Mouse (Mus musculus): ENCODE results near the gene Blvrb.
A peak's percentile ranks its signal among the peaks of the same experiment; 100 is the strongest.
"Not testable (repeated sequence)": the region's sequence is repeated elsewhere in the genome, so short reads cannot be mapped to it uniquely, and the experiment has no call there.

Blvrb gene

DNA sequence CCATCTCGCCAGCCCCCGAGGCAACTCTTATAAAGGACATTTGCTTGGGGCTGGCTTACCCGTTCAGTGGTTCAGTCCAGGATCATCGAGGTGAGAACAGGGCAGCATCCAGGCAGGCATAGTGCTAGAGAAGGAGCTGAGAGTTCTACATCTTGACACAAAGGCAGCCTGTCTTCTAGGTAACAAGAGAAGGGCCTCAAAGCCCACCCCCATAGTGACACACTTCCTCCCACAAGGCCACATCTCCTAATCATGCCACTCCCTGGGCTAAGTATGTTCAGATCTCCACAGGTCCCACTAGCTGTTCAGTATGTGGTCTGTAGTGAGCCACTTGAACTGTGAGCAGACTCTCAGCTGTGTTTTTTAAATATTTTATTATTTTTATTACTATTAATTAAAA, 36.1 kb downstream of the Blvrb start:
- no peak for ATAC-seq (ENCODE audit: low TSS enrichment)

DNA sequence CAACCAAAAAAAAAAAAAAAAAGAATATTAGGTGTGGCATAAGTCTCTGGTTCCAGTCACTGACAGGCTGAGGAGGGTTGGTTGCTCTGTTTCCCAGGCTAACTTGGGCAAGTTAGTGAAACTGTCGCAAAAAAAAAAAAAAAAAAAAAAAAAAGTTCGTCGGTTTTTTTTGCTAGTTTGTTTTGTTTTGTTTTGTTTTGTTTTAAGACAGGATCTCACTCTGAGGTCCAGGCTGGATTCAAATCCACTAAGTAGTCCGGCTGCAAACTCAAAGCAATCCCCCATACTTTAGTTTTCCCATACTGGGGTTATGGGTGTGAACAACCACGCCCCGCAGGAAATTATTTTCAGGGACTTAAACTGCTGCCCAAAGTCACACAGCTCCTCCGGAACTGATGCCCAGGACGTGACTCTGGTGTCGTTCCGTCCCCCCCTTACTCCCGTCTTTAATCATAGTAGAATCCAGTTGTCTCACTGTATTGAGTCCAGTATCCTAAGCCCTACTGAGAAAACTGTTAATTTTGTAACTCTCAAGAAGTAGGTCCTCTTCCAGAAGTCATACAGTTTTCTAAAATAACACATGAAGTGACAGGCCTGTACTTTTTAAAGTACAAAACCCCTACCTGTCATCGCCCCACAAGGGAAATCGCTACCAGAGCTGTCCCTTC, 38.5 kb downstream of the Blvrb start:
- ATAC-seq (ENCODE audit: low TSS enrichment), result peak; percentile 1; the same call in 1 of the 2 replicates

DNA sequence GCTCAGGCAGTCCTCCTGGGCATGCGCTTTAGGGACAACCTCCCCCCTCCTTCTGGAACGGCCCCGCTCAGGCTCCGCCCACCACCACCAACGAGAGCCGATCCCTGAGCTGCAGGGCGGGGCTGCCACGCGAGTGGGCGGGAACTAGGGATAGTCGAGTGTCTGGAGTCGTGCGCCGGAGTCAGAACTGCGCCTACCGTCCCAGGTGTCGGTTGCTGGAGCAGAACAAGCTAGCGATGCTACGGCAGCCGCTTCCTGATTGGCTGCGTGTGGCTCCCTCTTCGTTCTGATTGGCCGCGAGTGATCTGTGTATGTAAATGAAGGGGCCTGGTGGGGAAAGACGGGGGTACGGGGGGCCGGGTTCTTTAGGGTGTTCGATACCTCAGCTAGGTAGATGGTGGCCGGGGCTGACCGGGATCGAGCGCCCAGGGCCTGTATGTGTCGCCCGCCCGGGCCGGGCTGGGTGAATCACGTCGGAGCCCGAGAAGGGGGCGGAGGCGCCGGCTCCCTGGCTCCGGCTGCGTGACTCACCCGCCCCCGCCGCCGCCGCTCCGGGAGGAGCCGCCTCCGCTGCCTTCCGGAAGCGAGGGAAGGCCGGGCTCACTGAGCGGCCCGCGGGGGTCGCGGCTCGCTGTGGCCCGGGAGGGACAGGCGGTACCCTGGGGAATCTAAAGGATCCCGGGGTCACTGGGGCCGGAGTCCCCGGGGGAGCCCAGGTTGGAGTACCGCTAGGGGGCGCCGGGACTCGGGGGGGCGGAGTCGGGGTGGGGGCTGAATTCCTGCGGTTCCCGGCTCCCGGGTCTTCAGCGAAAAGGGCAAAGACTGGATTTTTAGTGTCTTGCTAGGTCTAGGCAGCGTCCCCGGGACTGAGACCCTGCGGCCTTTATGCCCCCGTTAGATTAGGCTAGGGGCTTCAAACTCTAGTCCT, 39.3 kb downstream of the Blvrb start, which contains the start of gene Sertad1:
Gene Sertad1 (plus strand): TSS at position 141 of the 928 bp plus-strand sequence.
- peak; percentile 81 for ATAC-seq (ENCODE audit: low TSS enrichment)

DNA sequence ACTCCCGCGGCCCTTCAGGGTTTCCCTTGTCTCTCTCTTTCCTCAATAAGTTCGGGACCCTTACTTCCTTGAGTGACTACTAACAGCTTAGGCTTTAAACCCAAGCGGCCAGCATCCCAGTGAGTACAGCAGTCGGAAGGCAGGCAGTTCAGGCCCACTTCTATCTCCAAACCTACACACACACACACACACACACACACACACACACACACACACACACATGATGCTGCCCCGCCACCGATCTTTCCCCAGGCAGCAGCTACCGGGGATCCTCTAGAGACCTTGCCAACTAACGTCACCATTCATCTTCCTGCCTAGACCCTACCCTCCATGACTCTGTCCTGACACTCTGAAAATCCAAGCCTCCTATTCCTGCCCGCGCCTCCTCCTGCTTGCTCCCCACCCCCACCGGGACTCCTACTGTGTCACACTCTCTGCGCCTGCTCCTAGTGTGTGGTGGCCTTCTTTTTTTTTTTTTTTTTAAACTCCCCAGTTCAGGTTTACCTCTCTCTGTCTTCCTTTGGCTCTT, 40.0 kb downstream of the Blvrb start:
- ATAC-seq (ENCODE audit: low TSS enrichment), result no peak

DNA sequence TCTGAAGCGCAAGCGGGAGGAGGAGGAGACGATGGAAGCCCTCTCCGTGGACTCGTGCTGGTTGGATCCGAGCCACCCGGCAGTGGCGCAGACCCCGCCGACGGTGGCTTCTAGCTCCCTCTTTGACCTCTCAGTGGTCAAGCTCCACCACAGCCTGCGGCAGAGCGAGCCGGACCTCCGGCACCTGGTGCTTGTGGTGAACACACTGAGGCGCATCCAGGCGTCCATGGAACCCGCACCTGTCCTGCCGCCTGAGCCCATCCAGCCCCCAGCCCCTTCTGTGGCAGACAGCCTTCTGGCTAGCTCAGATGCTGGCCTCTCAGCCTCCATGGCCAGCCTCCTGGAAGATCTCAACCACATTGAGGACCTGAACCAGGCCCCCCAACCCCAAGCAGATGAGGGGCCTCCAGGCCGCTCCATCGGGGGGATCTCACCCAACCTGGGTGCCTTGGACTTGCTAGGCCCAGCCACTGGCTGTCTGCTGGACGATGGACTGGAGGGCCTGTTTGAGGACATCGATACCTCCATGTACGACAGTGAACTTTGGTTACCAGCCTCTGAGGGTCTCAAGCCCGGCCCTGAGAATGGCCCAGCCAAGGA, 41.6 kb downstream of the Blvrb start:
- no peak for ATAC-seq (ENCODE audit: low TSS enrichment)

DNA sequence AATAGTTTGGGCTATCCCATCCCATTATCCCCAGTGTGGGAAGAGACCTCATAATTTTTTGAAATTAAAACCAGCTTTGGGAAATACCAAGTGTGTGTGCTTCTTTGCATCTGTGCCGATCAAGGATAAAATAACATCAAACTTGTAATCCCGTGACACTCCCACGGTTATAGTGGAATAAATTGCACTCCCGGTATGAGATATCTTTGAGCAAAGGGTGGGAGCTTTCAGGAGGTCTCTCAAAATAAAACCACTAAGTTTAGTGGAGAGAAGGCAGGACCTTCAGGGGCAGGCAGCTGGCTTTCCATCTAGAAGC, 42.4 kb downstream of the Blvrb start:
- ATAC-seq (ENCODE audit: low TSS enrichment), result no peak

DNA sequence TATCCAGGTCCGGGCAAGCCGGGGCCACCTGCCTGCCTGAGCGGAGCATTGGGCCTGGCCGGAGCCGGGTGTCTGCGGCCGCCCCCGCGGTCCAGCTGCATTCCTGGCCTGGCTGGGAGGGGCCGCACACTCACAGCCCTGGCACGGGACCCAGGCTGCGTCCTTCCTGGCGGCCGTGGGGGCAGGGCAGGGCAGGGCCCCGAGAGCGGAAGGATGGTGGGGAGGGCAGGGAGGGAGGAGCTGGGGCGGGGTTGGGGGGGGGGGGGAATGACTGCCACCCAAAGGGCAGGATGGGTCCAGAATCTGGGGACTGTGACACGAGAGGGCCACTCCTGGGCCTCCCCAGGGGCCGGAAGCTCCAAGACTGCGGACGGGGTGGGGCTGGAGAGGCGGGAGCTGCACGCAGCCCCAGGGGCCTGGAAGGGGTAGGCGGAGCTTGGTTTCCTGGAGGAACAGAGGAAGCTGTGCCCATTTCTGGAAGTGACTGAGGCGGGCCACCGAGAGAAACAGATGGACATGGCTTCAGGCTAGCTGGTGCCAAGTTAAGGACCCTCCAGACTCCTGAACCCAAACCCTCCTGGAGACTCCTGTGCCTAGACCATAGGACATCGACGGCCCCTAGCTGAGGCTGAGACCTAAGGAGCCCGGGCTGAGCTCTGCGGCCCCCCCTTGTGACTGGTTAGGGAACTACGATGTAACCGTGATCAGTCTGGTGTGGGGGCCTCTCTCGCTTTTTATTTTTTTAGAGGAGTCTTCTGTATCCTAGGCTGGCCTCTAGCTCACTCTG, 43.0 kb downstream of the Blvrb start:
- ATAC-seq (ENCODE audit: low TSS enrichment), result peak; percentile 60

DNA sequence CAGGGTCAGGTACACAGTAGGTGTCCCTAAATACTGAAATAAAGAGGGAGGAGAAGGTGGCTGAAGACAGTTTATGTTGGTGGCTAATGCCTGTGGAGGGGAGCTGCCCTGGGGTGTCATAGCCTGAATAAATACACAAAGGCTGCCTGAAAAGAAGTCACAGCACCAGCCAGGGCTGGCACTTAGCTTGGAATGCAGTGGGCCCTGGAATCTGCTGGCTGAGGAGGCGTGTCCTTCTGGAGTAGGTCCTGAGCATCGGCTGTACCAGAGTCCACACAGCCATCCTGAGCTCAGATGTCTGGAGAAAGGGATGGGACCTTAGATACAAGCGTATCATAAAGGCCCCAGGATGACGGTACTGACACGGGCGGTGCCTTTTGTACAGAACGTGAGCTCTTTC, 44.1 kb downstream of the Blvrb start:
- ATAC-seq (ENCODE audit: low TSS enrichment), result no peak

DNA sequence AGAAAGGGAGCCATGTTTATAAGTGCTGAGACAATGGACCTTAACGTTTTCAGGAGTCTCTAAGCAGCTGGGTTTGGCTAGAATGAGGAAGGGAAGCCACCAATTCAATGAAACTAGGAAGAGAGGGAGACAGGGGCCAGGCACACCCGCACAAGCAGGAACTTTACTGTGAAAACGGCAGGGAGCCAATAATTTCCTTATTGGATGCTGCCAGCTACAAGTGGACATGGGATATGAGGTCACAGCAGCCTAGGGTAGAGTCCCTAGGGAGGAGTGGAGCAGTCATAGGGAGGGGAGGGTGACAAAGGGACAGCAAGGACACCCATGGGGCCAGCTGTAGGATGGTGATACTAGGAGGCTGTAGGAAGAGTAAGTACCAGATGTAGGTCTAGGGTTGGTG, 45.2 kb downstream of the Blvrb start:
- ATAC-seq (ENCODE audit: low TSS enrichment), result no peak

DNA sequence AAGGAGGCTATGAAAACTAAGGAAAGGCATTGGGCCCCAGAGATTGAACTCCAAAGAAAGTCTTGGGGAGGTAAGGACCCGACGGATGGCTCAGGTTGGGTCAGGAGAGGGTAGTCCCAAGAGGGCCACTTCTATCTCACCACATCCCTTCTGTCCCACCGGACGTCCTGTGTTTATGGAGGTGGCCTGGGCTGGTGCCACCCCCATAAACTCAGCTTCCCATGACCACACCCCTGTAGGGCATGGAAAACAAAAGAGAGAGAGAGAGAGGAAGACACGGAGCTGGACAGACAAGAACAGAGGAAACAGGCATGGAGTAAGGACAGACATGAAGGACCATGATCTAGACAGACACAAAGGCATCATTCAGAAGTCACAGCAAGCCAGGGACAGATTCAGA, 45.7 kb downstream of the Blvrb start:
- ATAC-seq (ENCODE audit: low TSS enrichment), result no peak

DNA sequence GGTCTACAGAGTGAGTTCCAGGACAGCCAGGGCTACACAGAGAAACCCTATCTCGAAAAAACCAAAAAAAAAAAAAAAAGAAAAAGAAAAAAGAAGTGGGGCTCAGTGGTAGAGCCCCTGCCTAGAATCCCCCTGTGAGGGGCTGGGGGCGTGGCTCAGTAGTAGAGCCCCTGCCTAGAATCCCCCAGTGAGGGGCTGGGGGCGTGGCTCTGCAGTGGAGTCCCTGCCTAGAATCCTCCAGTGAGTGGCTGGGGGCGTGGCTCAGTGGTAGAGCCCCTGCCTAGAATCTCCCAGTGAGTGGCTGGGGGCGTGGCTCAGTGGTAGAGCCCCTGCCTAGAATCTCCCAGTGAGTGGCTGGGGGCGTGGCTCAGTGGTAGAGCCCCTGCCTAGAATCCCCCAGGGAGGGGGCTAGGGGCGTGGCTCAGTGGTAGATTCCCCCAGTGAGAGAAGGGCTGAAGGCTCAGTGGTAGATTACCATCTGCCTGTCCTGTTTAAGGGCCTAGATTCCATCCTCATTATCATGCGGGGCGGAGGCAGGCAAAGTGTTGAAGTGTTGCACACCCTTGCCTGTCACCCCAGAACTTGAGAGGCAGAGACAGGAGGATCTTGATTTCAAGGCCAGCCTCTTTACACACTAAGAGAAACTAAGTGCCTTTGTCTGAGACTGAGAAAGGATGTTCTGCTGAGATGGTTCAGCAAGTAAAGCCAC, 47.0 kb downstream of the Blvrb start:
- ATAC-seq (ENCODE audit: low TSS enrichment), result not testable (repeated sequence)

DNA sequence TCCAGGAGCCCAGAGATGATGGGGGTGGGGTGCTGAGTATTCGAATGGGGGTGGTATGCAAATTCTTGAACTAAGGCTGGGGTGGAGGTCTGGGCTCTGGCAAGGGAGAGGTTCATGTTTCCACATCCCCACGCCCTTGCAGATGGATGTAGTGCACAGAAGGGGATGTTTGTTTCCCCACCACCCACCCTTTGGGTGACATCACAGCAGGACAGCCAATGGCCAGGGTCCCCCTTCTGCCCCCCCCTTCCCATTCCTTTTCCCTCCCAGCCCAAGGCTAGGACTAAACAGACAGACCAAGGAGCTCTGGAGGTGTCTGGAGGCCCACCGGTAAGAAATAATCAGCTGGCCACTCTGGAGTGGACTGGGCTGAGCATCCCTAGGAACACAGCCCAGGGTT, 51.3 kb downstream of the Blvrb start, which contains the start of gene Prx:
Gene Prx (plus strand): TSS at position 289 of the 400 bp plus-strand sequence.
- ATAC-seq (ENCODE audit: low TSS enrichment), result no peak

DNA sequence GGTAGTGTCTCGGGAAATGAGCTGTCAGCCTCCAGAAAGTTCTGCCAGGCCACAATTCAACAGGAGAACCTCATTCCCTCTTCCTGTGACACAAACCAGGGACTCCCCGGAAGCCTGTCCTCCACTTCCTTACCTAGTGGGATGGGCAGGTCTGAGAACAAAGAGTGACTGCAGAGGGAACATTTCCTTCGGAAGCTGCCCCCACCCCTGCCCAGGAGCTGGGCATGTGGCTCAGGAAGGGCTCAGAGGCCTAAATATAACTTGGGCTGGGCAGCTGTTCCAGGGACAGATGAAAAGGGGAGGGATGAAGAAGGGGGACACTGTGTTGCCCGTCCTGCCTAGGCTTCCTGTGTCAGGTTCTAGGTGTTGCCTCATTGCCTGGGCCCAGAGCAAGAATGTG, 53.8 kb downstream of the Blvrb start:
- ATAC-seq (ENCODE audit: low TSS enrichment), result no peak

DNA sequence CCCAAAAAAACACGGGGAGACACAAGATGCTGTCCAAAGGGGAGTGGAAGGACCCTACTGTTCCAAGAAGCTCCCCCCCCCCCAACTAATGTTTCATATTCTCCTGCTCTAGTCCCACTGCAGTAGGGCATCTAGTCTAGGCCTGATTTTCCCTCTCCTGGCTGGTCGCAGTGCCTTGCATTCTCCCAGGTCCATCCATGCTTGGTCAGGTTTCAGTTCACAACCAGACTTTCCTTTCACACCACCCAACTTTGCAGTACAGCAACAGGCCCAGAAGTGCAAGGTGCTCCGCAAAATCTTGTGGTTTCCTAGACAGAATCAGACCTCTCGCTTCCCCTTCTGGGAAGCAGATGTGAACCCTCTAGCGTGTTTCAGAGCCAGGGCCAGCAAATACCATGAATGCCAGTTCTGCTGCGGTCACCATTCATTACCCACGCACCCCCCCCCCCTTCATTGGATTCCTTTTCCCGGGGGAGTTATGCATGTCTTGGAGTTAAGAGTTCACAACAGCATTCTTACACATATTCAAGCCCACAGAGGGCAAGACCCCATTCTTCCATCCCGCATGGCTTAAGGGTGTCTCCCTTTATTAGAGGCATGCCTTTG, 59.1 kb downstream of the Blvrb start:
- ATAC-seq (ENCODE audit: low TSS enrichment), result no peak

DNA sequence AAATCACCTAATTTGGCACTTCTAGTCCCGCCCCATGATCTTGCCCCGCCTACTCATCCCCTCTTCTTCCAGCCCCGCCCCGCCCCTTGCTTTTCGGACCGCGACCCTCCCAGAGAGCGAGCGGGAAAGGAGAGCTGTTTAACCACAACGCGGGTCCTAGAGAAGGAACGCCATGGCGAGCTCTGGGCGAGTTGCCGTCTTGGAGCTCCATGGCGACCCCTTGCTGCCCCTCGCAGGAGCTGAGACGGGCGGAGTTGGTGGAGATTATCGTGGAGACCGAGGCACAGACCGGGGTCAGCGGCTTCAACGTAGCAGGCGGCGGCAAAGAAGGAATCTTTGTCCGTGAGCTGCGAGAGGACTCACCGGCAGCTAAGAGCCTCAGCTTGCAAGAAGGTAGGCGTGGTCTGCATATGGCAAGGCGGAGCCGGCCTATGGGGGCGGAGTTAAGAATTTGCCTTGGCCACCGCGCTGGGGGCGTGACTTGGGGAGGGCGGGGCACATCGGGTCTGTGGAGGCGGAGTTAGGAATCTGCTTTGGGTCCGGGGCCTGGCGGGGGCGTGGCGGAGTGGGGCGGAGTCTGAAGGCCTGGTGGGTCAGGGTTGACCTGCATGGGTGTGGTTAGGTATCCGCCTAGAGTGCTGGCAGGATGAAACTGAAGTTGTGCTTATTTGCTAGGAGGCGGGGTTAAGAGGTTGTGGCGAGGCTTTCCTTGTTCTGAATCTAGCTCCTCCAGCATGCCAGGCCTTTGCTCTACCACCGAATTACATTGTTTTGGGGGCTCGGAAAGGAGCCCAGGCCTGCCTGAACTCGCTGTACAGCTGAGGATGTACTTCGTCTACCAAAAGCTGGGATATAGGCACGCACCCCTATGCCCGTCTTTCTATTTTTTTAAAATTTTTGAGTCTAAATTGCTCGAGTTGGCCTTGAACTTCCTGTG, 60.2 kb downstream of the Blvrb start:
- peak; percentile 89 for ATAC-seq (ENCODE audit: low TSS enrichment)

DNA sequence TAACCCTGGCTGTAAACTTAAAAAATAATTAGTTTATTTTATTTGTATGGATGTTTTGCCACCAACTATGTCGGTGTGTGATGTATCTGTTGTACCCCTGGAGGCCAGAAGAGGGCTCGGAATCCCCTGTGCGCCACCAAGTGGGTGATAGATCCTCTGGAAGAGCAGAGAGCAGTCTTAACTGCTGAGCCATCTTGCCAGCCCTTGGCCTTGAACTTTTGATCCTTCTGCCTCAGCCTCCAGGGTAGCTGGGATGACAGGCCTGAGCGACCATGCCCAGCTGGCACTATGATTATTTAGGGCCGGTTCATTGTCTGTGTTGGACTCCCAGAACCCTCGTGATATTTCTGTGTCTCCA, 60.8 kb downstream of the Blvrb start:
- peak; percentile 75 for ATAC-seq (ENCODE audit: low TSS enrichment)

DNA sequence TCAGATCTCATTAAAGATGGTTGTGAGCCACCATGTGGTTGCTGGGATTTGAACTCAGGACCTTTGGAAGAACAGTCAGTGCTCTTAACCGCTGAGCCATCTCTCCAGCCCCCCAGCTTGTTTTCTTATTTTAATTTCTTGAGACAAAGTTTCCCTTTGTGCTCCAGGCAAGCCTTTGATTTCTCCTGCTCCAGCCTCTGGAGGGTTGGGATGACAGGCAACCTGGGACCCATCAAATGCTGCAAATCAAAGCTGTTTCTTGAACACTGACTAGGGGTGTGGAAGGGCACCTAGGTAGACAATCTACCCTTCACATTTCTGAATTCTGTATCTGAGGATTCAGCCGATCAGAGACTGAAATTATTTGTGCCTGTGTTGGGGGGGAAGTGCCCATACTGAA, 63.0 kb downstream of the Blvrb start:
- ATAC-seq (ENCODE audit: low TSS enrichment), result no peak

DNA sequence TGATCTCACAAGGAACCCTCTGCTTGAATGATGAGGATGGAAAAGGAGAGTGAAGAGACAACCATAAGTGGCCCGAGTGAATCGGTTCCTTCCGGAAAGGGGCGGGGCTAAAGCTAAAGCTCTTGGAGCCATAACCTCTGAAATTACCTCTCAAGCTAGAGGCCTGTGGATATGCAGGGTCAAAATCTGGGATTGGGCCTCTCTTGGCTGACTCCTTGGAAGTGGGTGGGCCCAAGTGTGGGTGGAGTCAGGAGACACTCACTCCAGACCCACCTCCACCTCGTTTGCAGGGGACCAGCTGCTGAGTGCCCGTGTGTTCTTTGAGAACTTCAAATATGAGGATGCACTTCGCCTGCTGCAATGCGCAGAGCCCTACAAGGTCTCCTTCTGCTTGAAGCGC, 67.2 kb downstream of the Blvrb start:
- ATAC-seq (ENCODE audit: low TSS enrichment), result no peak
